Mouse (Mus musculus): ENCODE results near the gene Plekhm3. TPM values are rescaled to one million over a fixed set of nuclear protein-coding genes. Genes with fewer than 3 reads are reported as not detected.

Plekhm3 gene
- total and polyA plus RNA-seq, 2 experiments from 2014 or later, result 6.1 to 12.4 TPM

- H3K9ac ChIP-seq (replicated peaks; ENCODE audit: low read length), result no peak overlapping the region
- no peaks in the 10 kb centered on the region for H3K27me3 ChIP-seq (ENCODE audit: insufficient read depth, low read length)
- H3K4me2 ChIP-seq (ENCODE audit: low read depth, low read length), result no peak overlapping the region
- H3K4me3 ChIP-seq (ENCODE audit: low read length), result no peak overlapping the region
- H3K36me3 ChIP-seq (ENCODE audit: insufficient read depth, low read length), result no peaks in the 10 kb centered on the region
- TF ChIP-seq CTCF (IDR thresholded peaks at IDR 0.05; ENCODE audit: low read depth), result no peak
- H3K9me3 ChIP-seq (ENCODE audit: low read length), result no peaks in the 10 kb centered on the region
- ATAC-seq (no peak), DNase-seq (ENCODE audit: low spot score) (no peak)
- WGBS, result 86% methylated on average over 6 of the region's 6 CpGs
- H3K4me1 ChIP-seq (ENCODE audit: insufficient read depth, low read length), result no peaks in the 10 kb centered on the region
- H3K27ac ChIP-seq, result no peak overlapping the region
These were observed 130.1 kb downstream of the Plekhm3 start for GRCm38 (mm10) chr1:64826348-64827103.

GRCm38 (mm10) chr1:64823564-64823963 is 133.1 kb downstream of the Plekhm3 start:
- H3K9me3 ChIP-seq (ENCODE audit: low read length), result no peaks in the 10 kb centered on the region
- 72% methylated on average over 6 of the region's 6 CpGs for WGBS
- H3K36me3 ChIP-seq (ENCODE audit: insufficient read depth, low read length), result no peaks in the 10 kb centered on the region
- no peak overlapping the region for H3K4me2 ChIP-seq (ENCODE audit: low read depth, low read length)
- TF ChIP-seq CTCF (IDR thresholded peaks at IDR 0.05; ENCODE audit: low read depth), result no peak
- ATAC-seq (no peak), DNase-seq (ENCODE audit: low spot score) (no peak)
- H3K27me3 ChIP-seq (ENCODE audit: insufficient read depth, low read length), result no peaks in the 10 kb centered on the region
- H3K27ac ChIP-seq, result no peak overlapping the region
- H3K4me1 ChIP-seq (ENCODE audit: insufficient read depth, low read length), result no peaks in the 10 kb centered on the region
- no peak overlapping the region for H3K9ac ChIP-seq (replicated peaks; ENCODE audit: low read length)
- H3K4me3 ChIP-seq (ENCODE audit: low read length), result no peak overlapping the region

- Histone ChIP-seq H3K4me3 (ENCODE audit: low read length) (no peak overlapping the region), H3K9ac (replicated peaks; ENCODE audit: low read length) (no peak overlapping the region), H3K36me3 (ENCODE audit: insufficient read depth, low read length) (no peaks in the 10 kb centered on the region), H3K27ac (no peak overlapping the region), H3K27me3 (ENCODE audit: insufficient read depth, low read length) (no peaks in the 10 kb centered on the region), H3K4me1 (ENCODE audit: insufficient read depth, low read length) (no peaks in the 10 kb centered on the region), H3K4me2 (ENCODE audit: low read depth, low read length) (no peak overlapping the region), H3K9me3 (ENCODE audit: low read length) (no peaks in the 10 kb centered on the region)
- DNase-seq (ENCODE audit: low spot score) (no peak), ATAC-seq (no peak)
- WGBS, result 70% methylated on average over 5 of the region's 5 CpGs
- no peak for TF ChIP-seq CTCF (IDR thresholded peaks at IDR 0.05; ENCODE audit: low read depth)
These were observed 138.9 kb downstream of the Plekhm3 start for GRCm38 (mm10) chr1:64817709-64818108.

- no peak overlapping the region for H3K4me2 ChIP-seq (ENCODE audit: low read depth, low read length)
These were observed 143.4 kb downstream of the Plekhm3 start for GRCm38 (mm10) chr1:64813182-64813581.

GRCm38 (mm10) chr1:64811956-64812355 is 144.7 kb downstream of the Plekhm3 start:
- ATAC-seq, result no peak
- TF ChIP-seq CTCF (IDR thresholded peaks at IDR 0.05; ENCODE audit: low read depth), result no peak
- Histone ChIP-seq H3K27me3 (ENCODE audit: insufficient read depth, low read length) (no peaks in the 10 kb centered on the region), H3K9me3 (ENCODE audit: low read length) (no peaks in the 10 kb centered on the region), H3K4me3 (ENCODE audit: low read length) (no peak overlapping the region), H3K36me3 (ENCODE audit: insufficient read depth, low read length) (no peaks in the 10 kb centered on the region), H3K9ac (replicated peaks; ENCODE audit: low read length) (no peak overlapping the region), H3K27ac (no peak overlapping the region), H3K4me1 (ENCODE audit: insufficient read depth, low read length) (no peaks in the 10 kb centered on the region), H3K4me2 (ENCODE audit: low read depth, low read length) (no peak overlapping the region)
- 100% methylated on average over 1 of the region's 1 CpGs for WGBS
- DNase-seq (ENCODE audit: low spot score), result no peak

More at GRCm38 (mm10) chr1:64813182-64813581, 143.4 kb downstream of the Plekhm3 start:
- no peak overlapping the region for H3K9ac ChIP-seq (replicated peaks; ENCODE audit: low read length)
- ATAC-seq (no peak), DNase-seq (ENCODE audit: low spot score) (no peak)
- H3K4me1 ChIP-seq (ENCODE audit: insufficient read depth, low read length), result no peaks in the 10 kb centered on the region
- H3K9me3 ChIP-seq (ENCODE audit: low read length), result no peaks in the 10 kb centered on the region
- H3K27ac ChIP-seq, result no peak overlapping the region
- no peak for TF ChIP-seq CTCF (IDR thresholded peaks at IDR 0.05; ENCODE audit: low read depth)
- 97% methylated on average over 2 of the region's 2 CpGs for WGBS
- H3K27me3 ChIP-seq (ENCODE audit: insufficient read depth, low read length), result no peaks in the 10 kb centered on the region
- H3K36me3 ChIP-seq (ENCODE audit: insufficient read depth, low read length), result no peaks in the 10 kb centered on the region
- H3K4me3 ChIP-seq (ENCODE audit: low read length), result no peak overlapping the region

- H3K36me3 ChIP-seq (ENCODE audit: insufficient read depth, low read length), result no peaks in the 10 kb centered on the region
- 74% methylated on average over 2 of the region's 2 CpGs for WGBS
- no peak overlapping the region for H3K4me2 ChIP-seq (ENCODE audit: low read depth, low read length)
- H3K4me3 ChIP-seq (ENCODE audit: low read length), result no peak overlapping the region
- no peak overlapping the region for H3K9ac ChIP-seq (replicated peaks; ENCODE audit: low read length)
- no peak for TF ChIP-seq CTCF (IDR thresholded peaks at IDR 0.05; ENCODE audit: low read depth)
- no peaks in the 10 kb centered on the region for H3K4me1 ChIP-seq (ENCODE audit: insufficient read depth, low read length)
- H3K27ac ChIP-seq, result no peak overlapping the region
- no peaks in the 10 kb centered on the region for H3K9me3 ChIP-seq (ENCODE audit: low read length)
- ATAC-seq (no peak), DNase-seq (ENCODE audit: low spot score) (no peak)
- H3K27me3 ChIP-seq (ENCODE audit: insufficient read depth, low read length), result no peaks in the 10 kb centered on the region
These were observed 147.5 kb downstream of the Plekhm3 start for GRCm38 (mm10) chr1:64809085-64809484.

- Histone ChIP-seq H3K9me3 (ENCODE audit: low read length) (no peaks in the 10 kb centered on the region), H3K9ac (replicated peaks; ENCODE audit: low read length) (no peak overlapping the region), H3K4me2 (ENCODE audit: low read depth, low read length) (no peak overlapping the region), H3K4me3 (ENCODE audit: low read length) (no peak overlapping the region), H3K27ac (no peak overlapping the region), H3K27me3 (ENCODE audit: insufficient read depth, low read length) (no peaks in the 10 kb centered on the region), H3K4me1 (ENCODE audit: insufficient read depth, low read length) (no peaks in the 10 kb centered on the region), H3K36me3 (ENCODE audit: insufficient read depth, low read length) (no peaks in the 10 kb centered on the region)
- no peak for ATAC-seq
- peak; percentile 18 for DNase-seq (ENCODE audit: low spot score)
- TF ChIP-seq CTCF (IDR thresholded peaks at IDR 0.05; ENCODE audit: low read depth), result no peak
- 38% methylated on average over 1 of the region's 1 CpGs for WGBS
These were observed 148.9 kb downstream of the Plekhm3 start for GRCm38 (mm10) chr1:64807766-64808165.

Data from hindbrain, postnatal 0 days (tissue).